Mouse (Mus musculus): ENCODE data around the gene Nsun4. TPM values are rescaled to one million over a fixed set of nuclear protein-coding genes. Genes with fewer than 3 reads are reported as not detected.

Gene Nsun4
- 8.8 and 9.4 TPM in 2 replicates for polyA plus RNA-seq (2012; rRNA removed)

DNA sequence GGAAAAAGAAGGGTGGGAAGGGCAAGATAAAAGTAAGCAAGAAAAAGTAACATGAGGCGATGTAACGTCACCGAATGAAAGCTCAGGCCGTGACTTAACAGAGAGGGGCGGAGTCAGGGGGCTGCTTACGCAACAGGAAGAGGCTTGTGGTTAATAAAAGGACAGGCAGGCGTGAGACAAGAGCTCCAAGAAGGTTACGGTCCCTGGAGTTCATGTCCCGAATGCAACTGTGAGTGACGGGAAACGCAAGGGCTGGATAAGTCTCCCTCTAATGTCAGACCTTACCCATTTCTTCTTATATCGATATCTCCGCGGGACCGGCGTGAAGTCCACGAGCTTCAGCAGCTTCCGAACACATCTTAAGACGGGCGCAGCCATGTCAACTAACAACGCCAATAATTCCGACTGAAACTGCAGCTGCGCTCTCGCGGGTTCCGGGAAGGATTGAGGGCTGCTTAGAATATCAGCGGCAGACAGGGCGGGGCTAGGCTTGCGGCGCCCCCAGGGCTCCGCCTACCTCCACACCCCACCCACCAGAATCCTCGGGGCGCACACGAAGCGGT lies at the start of gene Nsun4:
Gene Nsun4, minus strand, starts transcription at position 478 of the 563 bp plus-strand sequence.
- H3K4me1 ChIP-seq (ENCODE audit: control insufficient read depth, insufficient read depth, low read length) = no peaks in the 10 kb centered on the region
- TF ChIP-seq POLR2A (IDR thresholded peaks at IDR 0.05; ENCODE audit: extremely low read depth, insufficient read depth, low read length) (peak; percentile 72), CTCF (IDR thresholded peaks at IDR 0.05; ENCODE audit: extremely low read depth, insufficient read depth, low read length) (no peak)
- peak within 1 kb of the TSS; percentile 54 for H3K27ac ChIP-seq (ENCODE audit: insufficient read depth, low read length)
- peak within 1 kb of the TSS; percentile 53 for H3K4me3 ChIP-seq (ENCODE audit: insufficient read depth, low read length)

DNA sequence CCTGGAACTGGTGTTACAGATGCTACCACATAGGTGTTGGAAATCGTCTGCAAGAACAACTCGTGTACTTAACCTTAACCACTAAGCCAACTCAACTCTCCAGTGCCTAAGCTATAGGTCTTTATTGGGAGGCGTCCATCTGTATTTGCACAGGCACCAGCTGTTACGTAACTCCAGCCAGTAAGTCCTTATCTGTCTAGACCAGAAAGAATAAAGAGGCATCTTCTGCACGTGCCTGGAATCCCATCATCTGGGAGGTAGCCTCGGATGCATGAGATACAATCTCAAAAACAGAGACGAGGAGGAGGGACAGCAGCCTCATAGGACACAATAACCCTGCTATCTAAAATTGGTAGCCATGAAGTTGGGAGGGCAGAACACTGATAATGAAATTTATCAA lies 47.3 kb upstream of the Nsun4 start:
- Histone ChIP-seq H3K27ac (ENCODE audit: insufficient read depth, low read length) (no peak overlapping the region), H3K4me1 (ENCODE audit: control insufficient read depth, insufficient read depth, low read length) (no peaks in the 10 kb centered on the region), H3K4me3 (ENCODE audit: insufficient read depth, low read length) (no peak overlapping the region)
- TF ChIP-seq CTCF (IDR thresholded peaks at IDR 0.05; ENCODE audit: extremely low read depth, insufficient read depth, low read length) (no peak), POLR2A (IDR thresholded peaks at IDR 0.05; ENCODE audit: extremely low read depth, insufficient read depth, low read length) (no peak)

DNA sequence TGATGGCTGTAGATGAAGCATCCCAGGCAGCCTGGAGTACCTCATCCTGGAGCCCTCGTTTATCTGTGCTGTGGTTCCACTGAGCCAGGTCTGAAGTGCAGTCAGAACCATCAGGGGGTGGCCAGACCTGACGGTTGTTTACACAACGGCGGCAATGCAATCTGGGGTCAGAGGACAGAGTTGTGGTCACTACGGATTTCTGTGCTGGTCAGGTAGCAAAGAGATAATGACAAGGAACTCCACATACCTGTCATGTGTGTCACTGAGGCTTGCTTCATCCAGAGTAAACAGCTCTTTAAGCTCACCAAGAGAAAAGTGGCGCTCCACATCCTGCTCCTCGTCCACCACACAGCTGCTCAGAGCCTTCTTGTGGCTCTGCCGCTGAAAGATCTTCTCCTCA lies 43.5 kb upstream of the Nsun4 start:
- TF ChIP-seq POLR2A (IDR thresholded peaks at IDR 0.05; ENCODE audit: extremely low read depth, insufficient read depth, low read length) (no peak), CTCF (IDR thresholded peaks at IDR 0.05; ENCODE audit: extremely low read depth, insufficient read depth, low read length) (no peak)
- Histone ChIP-seq H3K4me3 (ENCODE audit: insufficient read depth, low read length) (no peak overlapping the region), H3K27ac (ENCODE audit: insufficient read depth, low read length) (no peak overlapping the region), H3K4me1 (ENCODE audit: control insufficient read depth, insufficient read depth, low read length) (peaks cover 3% of the 10 kb centered on the region; the same call in 1 of the 2 replicates)

DNA sequence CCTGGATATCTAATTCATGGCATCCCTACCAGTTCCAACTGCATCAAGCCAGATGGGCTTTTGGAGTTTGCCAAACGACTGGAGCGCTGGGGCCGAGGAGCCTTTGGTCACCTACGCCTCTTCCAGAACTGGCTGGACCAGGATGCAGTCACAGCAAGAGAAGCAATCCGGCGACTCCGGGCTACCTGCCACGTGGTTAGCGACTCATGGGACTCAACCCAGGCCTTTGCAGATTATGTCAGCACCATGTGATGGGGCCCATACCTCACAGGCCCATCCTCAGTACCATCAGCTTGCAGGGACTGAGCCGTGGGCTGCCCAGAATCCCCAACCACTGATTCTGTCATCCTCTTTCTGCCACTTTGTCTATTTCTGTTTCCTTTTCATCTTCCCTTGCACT lies 42.6 kb upstream of the Nsun4 start:
- no peak overlapping the region for H3K27ac ChIP-seq (ENCODE audit: insufficient read depth, low read length)
- H3K4me3 ChIP-seq (ENCODE audit: insufficient read depth, low read length) = no peak overlapping the region
- TF ChIP-seq POLR2A (IDR thresholded peaks at IDR 0.05; ENCODE audit: extremely low read depth, insufficient read depth, low read length) = no peak
- no peak for TF ChIP-seq CTCF (IDR thresholded peaks at IDR 0.05; ENCODE audit: extremely low read depth, insufficient read depth, low read length)
- peaks cover 3% of the 10 kb centered on the region; the same call in 1 of the 2 replicates for H3K4me1 ChIP-seq (ENCODE audit: control insufficient read depth, insufficient read depth, low read length)

DNA sequence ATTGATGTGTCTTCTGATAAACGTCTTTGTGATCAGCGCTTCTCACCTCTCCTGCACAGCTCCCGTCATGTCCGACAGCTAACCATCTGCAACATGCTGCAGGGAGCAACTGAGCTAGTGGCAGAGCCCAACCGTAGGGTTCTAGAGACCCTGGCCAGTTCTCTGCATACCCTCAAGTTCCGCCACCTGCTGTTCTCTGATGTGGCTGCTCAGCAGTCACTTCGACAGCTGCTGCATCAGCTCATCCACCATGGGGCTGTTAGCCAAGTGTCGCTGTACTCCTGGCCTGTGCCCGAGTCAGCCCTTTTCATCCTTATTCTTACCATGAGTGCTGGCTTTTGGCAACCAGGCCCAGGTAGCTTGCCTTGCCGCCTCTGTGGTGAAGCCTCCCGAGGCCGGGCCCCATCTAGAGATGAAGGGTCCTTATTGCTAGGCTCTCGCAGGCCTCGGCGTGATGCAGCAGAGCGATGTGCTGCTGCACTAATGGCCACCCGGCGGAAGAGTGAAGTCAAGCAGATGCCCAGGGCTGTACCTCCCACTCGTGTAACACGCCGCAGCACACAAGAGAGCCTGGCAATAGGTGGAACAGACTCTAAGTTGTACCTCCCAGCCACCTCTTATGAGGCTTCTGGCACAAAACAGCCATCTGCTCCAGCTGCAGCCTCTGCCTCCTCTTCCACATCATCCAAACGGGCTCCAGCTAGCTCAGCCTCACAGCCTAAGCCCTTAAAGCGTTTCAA lies 35.0 kb upstream of the Nsun4 start:
- TF ChIP-seq CTCF (IDR thresholded peaks at IDR 0.05; ENCODE audit: extremely low read depth, insufficient read depth, low read length) = no peak
- no peak for TF ChIP-seq POLR2A (IDR thresholded peaks at IDR 0.05; ENCODE audit: extremely low read depth, insufficient read depth, low read length)
- Histone ChIP-seq H3K4me3 (ENCODE audit: insufficient read depth, low read length) (no peak overlapping the region), H3K4me1 (ENCODE audit: control insufficient read depth, insufficient read depth, low read length) (0 out of 2 replicates have a peak, but pooled peaks cover 1% of the 10 kb centered on the region), H3K27ac (ENCODE audit: insufficient read depth, low read length) (no peak overlapping the region)

DNA sequence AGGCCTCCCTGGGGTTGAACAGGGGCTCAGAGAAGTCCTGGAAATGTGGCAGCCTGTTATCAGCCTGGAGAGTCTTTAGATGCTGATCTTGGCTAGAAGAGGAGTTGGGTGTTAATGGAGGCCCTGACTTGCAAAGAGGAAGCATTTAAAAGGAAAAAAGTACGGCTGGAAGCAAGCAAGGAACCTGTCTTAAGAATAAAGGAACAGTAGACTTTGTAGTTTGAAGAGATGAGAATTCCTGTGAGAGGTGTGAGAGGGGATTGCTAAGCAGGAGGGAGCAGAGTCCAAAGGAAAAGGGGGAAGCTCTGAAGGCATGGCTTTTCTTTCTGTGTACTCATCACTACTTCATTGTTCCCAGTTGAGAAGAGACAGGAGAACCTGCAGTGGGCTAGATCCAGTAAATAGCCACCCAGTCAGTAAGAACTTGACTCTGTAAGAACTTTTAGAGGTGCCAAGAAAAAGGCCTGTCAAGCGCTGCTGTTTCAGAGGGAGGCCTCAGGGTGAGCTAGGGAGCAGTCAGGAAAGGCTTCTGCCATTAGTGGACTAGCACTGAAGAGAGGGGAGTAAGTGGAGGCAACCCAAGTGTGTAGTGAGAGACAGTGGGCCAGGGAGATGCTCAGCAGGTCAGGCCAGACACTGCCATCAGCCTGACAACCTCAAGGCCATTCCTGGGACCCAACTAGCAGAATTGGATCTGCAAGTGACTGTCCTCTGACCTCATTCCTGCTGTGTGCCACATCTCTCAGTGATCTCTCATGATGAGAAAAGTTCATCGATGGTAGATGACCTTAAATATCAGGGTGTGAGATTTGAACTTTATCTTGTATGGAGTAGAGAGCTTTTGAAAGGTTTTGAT lies 23.8 kb upstream of the Nsun4 start:
- Histone ChIP-seq H3K27ac (ENCODE audit: insufficient read depth, low read length) (0 out of 2 replicates have a peak overlapping the region, but pooled peaks have one; percentile 2), H3K4me3 (ENCODE audit: insufficient read depth, low read length) (peak overlapping the region; percentile 59; the same call in 1 of the 2 replicates), H3K4me1 (ENCODE audit: control insufficient read depth, insufficient read depth, low read length) (peaks cover 6% of the 10 kb centered on the region)
- TF ChIP-seq CTCF (IDR thresholded peaks at IDR 0.05; ENCODE audit: extremely low read depth, insufficient read depth, low read length) (no peak), POLR2A (IDR thresholded peaks at IDR 0.05; ENCODE audit: extremely low read depth, insufficient read depth, low read length) (no peak)

DNA sequence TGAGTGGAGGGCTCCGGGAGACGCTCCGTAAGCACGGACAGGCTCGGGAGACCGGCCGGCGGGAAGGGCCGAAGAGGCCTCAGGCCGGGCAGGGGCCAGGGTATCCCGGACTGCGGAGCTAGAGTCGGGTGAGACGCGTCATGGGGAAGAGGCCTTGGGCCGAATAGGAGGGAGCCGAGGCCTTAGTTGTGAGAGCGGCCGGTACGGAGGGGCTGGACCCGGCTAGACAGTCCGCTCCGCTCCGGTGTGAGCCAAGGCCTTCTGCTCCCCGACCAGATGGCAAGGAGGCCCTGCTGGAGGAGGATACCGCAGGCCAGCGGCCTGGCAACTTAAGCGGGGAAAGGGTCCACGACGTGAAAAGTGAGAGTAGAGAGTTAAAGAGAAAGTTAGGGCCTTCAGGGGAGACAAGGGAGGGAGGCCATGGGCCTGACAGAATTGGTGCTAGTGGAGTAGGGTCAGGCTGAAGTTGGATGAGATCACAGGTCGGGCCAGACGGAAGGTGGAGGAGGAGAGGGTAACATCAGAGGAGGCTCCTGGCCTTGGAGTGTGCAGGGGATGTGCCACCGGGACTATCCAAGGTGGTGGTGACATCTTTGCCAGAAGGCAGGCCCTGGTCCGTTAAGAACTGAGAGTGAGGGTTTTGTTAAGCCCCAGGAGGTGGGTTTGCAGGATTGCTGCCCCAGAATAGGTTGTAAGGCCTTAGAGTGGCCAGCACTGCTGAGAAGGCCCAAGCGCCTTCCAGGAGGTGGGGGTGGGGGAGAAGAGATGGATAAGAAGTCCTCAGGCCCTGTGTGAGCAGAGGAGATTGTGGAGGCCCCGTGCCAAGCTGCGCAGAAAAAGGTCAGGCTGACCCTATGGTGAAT lies 22.9 kb upstream of the Nsun4 start:
- peak overlapping the region; percentile 59 for H3K4me3 ChIP-seq (ENCODE audit: insufficient read depth, low read length)
- no peak for TF ChIP-seq CTCF (IDR thresholded peaks at IDR 0.05; ENCODE audit: extremely low read depth, insufficient read depth, low read length)
- no peak for TF ChIP-seq POLR2A (IDR thresholded peaks at IDR 0.05; ENCODE audit: extremely low read depth, insufficient read depth, low read length)
- peak overlapping the region; percentile 78 for H3K27ac ChIP-seq (ENCODE audit: insufficient read depth, low read length)
- peaks cover 6% of the 10 kb centered on the region for H3K4me1 ChIP-seq (ENCODE audit: control insufficient read depth, insufficient read depth, low read length)

DNA sequence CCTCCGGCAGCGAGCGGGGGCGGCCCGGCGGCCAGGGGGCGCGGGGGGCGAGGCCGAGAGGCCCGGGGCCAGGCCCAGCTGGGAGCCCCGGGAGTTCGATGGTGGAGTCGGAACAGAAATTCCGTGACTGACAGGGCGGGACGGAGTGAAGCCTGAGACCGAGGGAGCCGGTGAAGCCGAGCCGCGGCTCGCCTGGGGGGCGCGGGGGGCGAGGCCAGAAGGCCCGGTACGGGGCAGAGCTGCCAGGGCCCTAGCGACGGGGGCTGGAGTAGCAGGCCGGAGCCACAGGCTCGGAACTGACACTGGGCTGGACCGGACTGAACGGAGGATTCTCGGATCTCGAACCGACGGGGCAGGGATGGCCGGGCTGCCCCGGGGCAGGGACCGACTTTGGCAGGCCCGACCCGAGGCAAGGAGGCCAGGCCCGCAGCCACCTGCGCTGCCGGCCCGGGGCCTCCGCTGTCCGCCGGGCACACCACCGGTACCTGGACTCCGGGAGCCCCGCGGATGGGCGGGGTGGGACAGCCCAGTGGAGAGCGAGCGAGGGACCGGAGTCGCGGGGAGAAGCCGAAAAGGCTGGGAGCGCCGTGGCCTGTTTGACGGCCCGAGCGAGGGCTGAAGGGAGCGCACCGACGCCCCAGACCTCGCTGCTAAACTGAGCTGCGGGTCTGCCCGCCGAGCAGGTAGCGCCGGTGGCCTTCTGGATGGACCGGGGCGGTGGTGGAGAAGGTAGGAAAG lies 22.1 kb upstream of the Nsun4 start:
- peak overlapping the region; percentile 78 for H3K27ac ChIP-seq (ENCODE audit: insufficient read depth, low read length)
- peak overlapping the region; percentile 59 for H3K4me3 ChIP-seq (ENCODE audit: insufficient read depth, low read length)
- H3K4me1 ChIP-seq (ENCODE audit: control insufficient read depth, insufficient read depth, low read length) = peaks cover 6% of the 10 kb centered on the region
- TF ChIP-seq POLR2A (IDR thresholded peaks at IDR 0.05; ENCODE audit: extremely low read depth, insufficient read depth, low read length) = no peak
- TF ChIP-seq CTCF (IDR thresholded peaks at IDR 0.05; ENCODE audit: extremely low read depth, insufficient read depth, low read length) = no peak

Measured in cortical plate, adult 2 months (tissue).